Mouse (Mus musculus) urinary bladder, postnatal 14 days (tissue): ENCODE measurements around the gene Slc22a20.
A peak's percentile ranks its signal among the peaks of the same experiment; 100 is the strongest.

Experiments used
- DNase-seq: peaks from one replicate; pipeline ENCODE4 v3.0.0; 2021; ENCODE audit warnings: low spot score

Slc22a20 gene

DNA sequence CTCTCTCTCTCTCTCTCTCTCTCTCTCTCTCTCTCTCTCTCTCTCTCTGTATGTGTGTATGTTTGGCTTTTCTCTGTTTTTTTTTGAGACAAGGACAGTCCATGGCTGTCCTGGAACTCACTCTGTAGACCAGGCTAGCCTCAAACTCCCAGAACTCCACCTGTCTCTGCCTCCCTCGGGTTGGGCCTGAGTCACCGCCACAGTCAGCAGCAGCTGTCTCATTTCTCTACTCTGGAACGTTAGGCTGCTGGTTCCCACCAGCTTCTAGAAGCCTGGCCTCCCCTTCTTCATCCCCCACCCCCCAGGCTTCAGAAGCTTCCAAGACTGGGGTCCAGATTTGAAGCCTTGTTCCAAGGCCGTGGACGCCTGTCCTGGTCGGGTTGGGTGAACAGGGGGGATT lies 3.6 kb upstream of the Slc22a20 start:
- no peak for DNase-seq

DNA sequence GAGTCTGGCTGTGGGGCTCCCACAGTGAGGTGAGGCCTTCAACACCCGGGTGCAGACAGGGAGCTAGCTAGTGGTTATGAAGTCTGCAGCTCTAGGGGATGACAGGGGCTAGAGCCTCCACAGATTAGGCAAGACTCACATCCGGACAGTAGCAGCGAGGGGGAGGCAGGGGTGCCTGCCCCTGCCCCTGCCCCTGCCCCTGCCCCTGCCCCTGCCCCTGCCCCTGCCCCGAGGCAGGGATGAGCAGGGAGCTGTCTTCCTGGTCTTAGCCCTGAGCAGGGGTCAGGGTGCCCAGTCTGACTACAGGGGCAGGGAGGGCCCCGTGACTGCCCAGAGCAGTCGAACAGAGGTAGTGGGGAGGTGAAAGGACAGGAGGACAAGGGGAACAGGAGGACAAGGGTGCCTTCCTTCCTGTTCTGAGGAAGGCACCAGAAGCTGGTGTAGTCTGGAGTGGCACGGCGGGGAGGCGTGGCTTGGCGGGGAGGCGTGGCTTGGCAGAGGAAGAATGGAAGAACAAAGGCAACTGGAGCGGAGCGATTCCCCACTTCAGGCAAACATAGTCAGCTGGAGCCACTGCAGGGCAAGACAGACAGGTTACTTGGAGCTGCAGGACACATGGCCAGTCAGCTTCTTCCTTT lies 3.0 kb upstream of the Slc22a20 start:
- DNase-seq = peak; percentile 92

DNA sequence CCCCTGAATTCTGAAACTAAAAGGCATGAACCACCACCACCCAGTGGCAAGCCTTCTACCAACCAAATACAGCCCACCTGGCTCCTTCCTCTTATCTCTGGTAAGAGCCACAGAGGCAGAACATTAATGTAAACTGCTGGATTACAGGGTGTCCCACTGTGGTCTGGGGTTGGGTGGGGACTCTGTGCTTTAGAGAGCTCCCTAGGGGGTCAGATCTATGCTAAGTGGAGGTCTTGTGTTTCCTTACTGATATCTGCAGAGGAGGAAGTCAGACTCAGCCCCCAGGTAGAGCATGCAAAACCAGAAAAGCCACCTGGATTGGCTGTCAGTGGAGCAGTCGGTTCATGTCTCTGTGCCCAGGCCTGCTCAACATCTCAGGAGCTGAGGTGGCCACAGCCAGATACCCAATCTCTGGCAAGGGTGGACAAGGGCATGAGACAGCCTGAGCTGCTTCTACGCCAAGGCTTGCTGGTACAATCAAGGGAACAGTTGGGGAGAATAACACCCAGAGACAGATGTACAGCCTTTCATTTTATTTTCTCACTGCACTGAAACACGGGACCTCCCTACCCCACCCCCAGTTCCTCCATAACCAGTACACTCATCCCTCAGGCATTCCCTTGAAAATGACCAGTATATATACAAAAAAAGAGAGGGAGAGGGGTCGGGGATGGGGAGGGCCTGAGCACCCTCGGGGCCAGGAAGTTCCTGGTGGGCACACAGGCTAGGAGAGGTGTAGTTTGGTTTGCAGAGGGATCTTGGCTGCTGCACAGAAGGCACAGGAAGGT lies 2.3 kb upstream of the Slc22a20 start:
- DNase-seq = peak; percentile 63

DNA sequence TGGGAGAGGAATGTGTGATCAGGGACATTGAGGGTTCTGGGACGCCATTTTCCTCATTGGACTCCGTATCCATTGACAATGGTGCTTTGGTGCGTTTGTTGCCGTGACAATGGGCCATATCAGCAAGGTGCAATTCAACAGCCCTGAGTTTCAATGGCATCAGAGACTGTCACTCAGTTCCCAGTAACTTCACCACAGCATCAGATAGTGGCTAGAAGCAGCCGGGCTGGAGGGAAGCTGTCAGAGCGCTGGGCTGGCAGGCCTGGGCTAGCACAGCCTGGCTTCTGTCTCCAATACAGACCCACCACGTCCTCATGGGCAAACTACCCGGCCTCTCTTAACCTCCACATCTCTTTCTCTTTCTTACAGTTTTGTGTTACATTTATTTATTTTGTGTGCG lies 5.5 kb downstream of the Slc22a20 start:
- DNase-seq = no peak

DNA sequence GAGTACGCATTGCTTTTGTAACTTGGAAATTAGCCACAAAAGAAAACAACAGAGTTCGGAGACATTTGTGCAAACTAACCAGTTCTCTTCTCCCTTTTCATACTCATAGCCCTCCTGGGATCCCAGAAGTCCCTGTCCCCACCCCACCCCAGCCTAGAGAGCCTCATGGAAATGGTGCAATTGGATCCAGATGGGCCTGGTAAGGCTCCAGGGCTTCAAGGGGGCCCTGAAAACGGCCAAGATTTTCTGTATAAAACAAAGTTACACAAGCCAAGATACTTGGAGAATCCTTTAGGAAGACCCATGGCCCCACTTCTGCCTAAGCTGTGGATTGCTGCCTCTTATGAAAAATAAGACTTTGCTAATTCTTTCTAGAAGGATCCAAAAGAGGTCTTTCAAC lies 8.2 kb downstream of the Slc22a20 start:
- no peak for DNase-seq

DNA sequence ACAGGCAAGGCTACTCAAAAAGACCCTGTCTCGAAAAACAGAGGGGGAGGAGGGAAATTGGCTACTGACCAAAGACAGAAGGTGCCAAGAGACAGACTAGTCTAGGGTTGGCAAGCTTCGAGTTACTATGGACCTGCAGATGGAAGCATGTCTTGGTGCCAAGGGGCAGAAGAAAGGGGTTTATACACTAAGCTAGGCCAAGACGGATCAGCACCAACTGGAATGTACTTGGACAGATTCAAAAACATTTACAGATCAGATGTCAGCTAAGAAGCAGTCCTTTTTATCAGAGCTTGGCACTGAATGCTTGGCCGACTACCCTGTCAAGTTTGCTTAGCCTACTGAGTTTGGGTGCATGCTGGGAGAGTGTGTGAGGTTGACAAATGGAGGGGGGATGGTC lies 10.3 kb downstream of the Slc22a20 start:
- DNase-seq = no peak

DNA sequence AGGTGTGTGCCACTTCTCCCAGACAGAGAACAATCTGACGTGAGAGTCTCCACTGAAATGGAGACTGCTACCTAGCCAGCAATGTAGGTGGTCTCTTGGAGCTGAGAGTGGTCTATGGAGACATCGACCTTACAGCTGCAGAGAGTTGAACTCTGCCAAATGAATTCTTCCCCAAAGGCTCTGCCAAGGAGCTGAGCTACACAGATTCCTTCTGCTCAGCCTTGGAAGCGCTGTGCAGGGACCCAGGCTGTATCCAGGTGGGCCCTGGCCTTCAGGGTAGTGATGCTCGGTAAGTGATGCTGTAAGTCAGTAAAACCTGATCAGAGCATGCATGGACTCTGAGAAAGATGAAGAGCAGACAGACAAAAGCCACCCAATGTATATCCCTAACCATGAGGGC lies 10.8 kb downstream of the Slc22a20 start:
- DNase-seq = no peak

DNA sequence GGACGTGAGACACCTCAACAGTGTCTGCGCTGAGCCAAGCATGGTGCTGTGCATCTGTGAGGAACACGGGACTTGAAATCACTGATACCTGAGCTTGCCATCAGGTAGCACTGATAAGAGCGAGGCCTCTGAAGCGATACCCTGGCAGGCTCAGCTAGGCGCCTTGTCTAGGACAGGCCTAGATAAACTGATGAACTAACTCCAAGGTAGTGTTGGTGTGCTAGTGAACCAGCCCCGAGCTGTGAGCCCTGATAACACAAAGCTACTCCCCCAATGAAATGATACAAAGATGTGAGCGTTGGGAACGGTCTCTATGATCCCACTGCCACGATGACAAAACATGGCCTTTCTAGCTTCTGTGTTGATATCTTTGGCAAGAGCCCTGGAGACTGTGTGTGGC lies 18.3 kb downstream of the Slc22a20 start:
- no peak for DNase-seq

DNA sequence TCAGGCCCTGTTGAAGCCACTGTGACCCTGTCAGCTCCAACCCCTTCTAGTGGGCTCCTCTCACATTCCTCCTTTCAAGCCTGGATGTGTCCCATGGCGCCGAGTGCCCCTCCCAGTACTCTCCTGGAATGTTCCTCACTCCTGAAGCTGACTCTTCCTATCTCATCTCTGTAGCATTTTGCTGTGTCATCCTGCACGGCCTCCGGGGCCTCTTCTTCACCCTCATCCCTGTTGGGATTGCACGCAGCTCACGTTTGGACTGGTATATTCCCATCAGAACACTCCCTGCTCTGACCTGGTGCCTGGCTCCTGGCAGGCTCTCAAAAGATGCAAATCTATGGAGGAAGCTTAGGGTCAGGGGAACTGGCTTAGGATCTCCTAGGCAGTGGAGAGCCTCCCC lies 19.2 kb downstream of the Slc22a20 start:
- DNase-seq = peak; percentile 70

DNA sequence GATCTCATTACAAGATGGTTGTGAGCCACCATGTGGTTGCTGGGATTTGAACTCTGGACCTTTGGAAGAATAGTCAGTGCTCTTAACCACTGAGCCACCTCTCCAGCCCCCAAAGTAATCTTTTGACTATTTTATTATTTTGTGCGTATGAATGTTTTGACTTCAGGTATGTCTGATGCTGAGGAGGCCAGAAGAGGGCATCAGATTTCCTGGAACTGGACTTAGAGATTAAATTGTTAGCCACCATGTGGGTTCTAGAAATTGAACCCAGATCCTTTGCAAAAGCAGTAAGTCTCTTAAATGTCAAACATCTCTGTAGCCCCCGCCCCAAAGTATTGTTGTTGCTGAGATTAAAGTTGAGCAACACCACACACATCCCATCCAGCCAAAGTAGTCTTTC lies 20.0 kb downstream of the Slc22a20 start:
- no peak for DNase-seq

DNA sequence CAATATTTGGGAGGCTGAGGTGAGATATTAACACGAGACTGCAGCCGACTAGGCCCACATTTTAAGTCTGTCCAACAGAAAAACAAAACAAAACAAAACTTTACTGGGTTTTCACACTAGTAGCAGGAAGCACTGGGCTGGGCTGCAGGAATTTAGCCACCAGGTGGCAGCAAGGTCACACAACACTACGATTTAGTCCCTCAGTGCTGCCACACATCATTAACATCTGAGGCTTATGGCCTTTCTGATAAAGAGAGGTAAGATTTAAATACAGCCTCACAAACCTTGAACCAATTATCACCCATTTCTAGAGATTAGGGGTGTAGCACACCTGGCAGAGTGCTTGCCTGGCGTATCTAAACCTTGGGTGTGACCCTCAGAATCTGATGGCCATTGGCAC lies 20.7 kb downstream of the Slc22a20 start:
- DNase-seq = peak; percentile 83

DNA sequence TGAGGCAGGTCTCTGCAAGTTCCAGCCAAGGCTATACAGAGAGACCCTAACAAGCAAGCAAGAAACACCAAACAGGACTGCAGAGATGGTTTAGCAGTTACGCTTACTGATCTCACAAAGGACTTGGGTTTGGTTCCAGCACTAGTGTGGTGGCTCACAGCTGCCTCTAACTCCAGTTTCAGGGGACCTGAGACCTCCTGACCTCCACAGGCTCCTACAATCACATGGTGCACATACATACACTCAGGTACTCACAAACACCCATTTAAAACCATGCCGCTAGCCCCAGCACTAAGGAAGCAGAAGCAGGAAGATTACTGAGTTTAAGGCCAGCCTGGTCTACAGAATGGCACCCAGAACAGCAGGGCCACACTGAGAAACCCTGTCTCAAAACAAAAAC lies 21.1 kb downstream of the Slc22a20 start:
- no peak for DNase-seq

DNA sequence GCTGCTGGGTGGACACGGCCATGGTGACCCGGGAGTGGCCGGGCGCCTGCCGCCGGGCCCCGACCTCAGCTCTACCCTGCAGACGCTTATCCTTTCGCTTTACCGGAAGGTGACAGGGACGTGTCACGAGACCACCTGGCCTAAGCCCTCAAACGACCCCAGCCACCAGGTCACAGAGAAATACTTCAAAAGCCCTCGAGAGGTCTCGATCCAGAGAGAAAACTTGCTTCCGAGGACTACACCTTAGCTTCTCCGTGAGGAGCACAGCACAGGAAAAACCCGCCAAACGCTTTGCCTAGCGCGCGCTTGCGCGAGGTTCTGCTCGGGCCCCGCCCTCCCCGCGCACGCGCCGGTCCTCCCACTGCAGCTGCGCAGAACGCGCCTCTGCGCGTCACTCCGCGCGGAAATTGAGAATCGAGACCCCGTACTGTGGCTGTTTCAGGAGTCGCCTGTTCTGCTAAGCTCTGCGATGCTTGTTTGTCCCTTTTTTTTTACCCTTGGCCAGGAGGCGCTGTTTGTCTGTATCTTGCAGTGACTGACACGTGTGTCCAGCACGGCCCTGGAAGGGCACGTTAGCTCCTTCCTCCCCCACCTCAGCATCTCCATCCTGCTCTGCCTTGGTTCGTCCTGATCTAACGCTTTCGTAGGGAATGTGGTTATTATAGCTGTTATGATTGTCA lies 21.9 kb downstream of the Slc22a20 start, which contains the start of gene Pola2:
TSS of gene Pola2 (minus strand) at position 320 of the 680 bp plus-strand sequence.
- DNase-seq = peak; percentile 90

DNA sequence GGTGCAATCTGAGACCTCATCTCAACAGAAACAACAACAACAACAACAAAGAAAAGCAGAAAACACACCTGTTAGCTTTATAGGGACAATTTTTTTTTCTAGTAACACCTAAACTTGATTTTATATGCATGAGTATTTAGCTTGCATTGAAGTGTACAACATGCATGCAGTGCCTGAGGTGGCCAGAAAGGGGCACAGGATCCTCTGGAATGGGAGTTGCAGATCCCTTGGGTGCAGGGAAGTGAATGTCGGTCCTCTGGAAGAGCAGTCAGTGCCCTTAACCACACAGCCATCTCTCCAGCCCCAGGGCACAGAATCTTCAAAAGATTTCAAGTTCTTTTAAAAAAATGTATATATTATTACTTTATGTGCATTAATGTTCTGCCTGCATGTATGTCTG lies 23.3 kb downstream of the Slc22a20 start:
- no peak for DNase-seq

DNA sequence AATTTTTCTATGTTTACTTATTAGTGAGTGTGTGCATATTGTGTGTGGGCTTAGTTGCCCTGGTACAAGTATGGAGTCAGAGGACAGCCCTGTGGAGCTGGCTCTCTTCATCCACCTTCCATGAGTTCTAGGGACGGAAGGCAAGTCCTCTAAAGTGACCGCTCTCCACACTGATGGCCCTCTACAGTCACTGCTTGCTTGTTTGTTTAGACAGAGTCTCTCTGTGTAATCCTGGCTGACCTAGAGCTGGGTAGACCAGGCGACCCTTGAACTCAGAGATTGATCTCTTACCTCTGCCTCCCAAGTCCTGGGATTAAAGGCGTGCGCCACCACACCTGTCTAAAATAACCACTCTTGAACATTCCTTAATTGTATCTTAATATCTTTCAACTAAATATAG lies 28.6 kb downstream of the Slc22a20 start:
- no peak for DNase-seq

DNA sequence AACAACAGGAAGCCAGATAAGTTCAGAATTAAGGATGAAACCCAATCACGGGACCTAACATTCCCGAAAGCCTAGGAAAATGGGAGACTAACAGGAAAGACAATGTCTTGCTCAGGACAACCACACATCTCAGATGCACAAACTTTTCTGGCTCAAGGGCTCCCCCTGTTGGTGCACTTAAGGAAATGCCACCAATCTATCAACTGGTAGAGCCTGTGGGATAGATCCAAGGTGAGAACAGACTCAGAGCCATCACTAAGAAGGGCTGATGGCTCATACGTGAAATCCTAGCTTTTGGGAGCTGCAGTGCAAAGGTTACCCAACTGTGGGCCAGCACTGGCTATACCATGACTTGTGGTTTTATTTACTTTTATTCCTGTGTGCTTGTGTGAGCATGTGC lies 29.3 kb downstream of the Slc22a20 start:
- peak; percentile 85 for DNase-seq

DNA sequence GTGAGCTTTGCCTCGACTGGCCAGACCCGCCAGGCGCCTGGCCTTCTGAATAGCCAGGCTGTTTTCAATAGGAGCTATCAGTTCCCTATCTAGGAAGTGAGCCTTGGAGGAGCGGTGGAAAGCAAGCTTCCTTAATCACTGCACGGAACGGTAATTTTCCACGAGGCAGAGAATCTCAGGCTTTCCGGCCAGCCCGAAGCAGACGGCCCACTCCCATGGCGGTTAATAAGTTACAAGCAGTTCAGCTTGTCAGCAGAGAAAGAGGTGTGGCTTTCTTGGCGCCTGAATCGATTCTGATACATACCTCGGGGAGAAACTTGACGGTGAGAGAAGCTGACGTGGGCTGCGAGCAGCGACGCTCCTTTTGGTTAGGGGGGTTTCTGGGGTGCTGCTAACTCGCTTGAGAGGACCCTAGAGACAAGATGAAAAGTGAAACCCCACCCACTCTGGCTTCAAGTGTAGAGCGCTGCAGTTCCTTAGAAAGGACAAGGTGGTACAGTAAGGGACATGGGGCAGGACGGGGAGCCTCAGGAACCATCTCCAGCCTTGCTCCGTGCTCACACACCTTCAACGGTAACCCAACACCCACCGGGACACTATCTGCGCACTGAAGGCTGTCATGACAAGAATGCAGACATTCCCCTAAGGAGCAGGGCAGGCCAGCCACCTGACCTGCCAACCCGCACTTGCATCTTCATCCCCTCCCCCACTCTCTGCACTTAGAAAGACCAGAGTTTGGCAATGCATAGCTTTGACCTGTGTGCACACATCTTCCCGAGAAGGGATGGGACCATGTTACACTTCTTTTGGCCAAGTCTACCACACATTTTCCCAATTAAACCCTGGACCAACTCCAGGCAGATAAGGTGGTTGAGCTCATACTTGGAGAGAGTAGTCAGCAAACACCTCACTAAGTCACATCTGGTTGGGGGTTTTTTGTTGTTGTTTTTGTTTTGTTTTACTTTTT lies 30.0 kb downstream of the Slc22a20 start:
- DNase-seq = peak; percentile 75

DNA sequence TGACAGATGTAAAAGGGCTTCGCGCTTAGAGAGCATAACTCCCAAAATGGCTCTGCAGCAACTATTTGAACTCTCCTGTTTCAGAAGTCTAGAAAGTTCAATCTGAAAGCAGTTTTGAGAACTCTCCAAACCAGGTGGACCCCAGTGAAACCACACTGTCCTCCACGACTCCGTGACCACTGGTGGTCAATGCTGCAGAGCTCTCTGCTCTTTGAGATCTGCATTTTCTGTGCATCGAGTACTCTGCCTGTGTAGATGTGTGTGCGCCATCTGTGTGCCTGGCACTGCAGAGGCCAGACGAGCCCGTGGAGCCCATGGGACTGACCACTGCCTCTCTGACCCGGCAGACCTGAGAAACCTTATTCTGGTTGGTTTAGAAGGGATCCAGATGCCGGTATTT lies 31.0 kb downstream of the Slc22a20 start:
- DNase-seq = no peak

DNA sequence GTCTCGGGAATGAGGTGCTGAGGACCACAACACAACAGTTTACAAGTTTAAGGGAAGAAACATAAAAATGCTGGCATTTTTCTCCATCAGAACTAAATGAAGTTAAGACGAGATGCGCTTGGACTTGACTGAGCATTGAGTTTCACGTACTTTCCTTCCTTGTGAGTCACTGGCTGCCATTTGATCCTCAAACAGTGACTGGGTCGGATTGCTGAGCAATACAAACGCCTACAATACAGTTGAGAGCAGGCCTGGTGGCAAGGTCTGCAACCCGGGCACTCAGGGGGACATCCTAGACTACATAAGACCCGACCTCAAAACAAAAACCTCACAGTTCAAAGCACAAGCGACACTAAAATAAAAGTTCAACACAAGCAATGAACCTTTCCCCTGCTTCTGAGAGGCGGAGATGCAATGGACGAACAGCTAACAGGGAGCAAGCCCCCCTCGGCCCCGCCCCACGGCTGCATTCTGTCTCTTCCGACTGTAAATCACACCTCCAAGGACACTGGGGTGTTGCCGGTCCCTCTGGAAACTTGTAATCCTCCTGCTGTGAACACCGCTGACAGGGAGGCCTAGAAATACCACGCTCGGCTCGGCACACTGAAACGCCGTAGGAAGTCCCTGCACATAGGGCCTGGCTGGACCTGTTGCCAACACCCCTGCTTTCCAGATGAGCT lies 31.8 kb downstream of the Slc22a20 start:
- DNase-seq = no peak

DNA sequence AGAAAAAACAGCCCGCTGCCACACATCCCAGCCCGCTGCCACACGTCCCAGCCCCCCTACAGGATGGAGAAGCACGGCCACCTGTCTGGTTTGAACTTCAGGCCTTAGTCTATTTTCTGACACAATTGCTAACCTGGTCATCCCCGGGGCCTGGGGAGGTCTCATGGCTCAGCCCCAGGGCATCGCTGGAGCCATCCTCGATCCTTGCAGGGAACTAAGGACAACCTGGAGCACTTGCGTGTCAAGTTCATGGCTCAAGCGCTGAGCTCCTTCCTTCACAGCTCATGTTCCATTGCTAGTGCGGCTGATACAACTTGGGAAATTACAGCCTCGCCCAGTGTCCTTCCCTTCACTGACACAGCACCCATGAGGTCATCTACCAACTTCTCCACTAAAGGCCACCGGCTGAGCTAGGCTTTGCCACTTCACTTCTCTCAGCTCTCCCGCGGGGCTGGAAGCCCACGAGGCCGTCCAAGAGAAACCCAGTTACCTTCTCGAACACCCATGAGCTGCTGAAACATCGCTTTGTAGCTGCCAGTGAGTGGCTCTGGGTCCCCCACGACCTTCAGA lies 32.7 kb downstream of the Slc22a20 start:
- DNase-seq = no peak

DNA sequence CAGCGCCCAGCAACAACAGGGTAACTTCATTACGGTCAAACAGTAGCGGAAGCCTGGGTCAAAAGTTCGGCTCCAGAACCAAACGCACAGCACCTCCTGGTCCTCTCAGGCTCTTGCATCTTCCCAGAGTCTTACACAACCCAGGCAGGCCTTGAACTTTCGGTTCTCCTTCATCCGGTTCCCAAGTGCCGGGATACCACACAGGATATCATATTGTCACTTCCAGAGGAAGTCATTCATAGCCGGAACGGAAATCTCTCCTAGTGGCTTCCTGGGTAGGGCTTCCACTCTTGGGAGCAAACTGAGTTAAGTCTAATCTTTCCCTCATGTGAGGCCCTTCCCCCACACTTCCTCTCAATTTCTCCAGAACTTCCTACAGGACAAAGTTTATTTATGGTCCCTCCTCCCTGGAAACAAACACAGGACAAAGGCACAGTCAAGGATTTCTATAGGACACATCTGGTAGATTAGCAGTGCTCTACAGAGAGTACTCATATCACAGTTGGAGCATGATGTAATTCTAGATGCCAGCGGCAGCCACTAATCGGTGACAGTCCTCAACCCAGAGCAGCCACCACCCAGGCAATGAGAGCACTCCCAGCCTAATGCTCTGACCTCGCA lies 33.8 kb downstream of the Slc22a20 start:
- no peak for DNase-seq
